Mouse (Mus musculus): ENCODE measurements at regions not wholly inside any gene's neighbourhood (a gene's known extent, or its start where the extent isn't known, plus 50 kb on each side); places are given as distances from the start of the nearest gene placed in this dataset.

DNA sequence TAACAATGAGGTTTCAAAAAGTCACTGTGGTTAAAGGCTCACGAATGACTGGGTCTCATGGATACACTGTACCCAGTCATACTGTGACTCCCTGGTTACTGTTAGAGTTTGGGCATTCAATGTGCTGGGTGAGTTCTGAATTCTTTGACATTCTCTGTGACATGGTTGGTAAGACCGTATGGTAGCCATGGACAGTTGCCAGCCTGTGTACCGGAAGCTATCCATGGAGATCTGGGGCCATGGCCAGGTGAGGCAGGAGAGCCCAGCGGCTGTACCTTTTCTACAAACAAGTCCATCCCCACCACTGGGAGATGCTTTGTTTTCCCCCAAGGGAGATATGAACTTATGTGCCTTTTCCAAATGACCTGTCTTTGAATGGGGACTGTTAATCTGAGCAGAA, 126.4 kb downstream of the Irx2 start:
- no peak for ATAC-seq (ENCODE audit: extremely low read depth, insufficient number of reproducible peaks, low FRiP score, poor library complexity, severe bottlenecking)
- no peaks in the 10 kb centered on the region for H3K27me3 ChIP-seq (ENCODE audit: insufficient read depth, low read length)
- H3K4me3 ChIP-seq (ENCODE audit: low read depth, low read length): no peak overlapping the region
- peaks cover 45% of the 10 kb centered on the region for H3K9me3 ChIP-seq (replicated peaks)
- no peaks in the 10 kb centered on the region for H3K4me1 ChIP-seq (ENCODE audit: insufficient read depth, low read depth, low read length)
- no peaks in the 10 kb centered on the region for H3K36me3 ChIP-seq (replicated peaks)
- no peak for DNase-seq (ENCODE audit: low spot score)
- TF ChIP-seq POLR2AphosphoS5 (IDR thresholded peaks at IDR 0.05; ENCODE audit: insufficient replicate concordance, low read depth, low read length) (no peak), CTCF (IDR thresholded peaks at IDR 0.05; ENCODE audit: low read depth, low read length) (no peak), GATA1 (IDR thresholded peaks at IDR 0.05; ENCODE audit: borderline replicate concordance, low read length) (no peak), TAL1 (conservative IDR thresholded peaks at IDR 0.05; ENCODE audit: low read depth, low read length) (no peak), GATA2 (IDR thresholded peaks at IDR 0.05; ENCODE audit: borderline replicate concordance, low read depth, low read length) (no peak)

- ATAC-seq (ENCODE audit: extremely low read depth, insufficient number of reproducible peaks, low FRiP score, poor library complexity, severe bottlenecking) (no peak), DNase-seq (ENCODE audit: low spot score) (no peak)
- Histone ChIP-seq H3K4me3 (ENCODE audit: low read depth, low read length) (no peak overlapping the region), H3K4me1 (ENCODE audit: insufficient read depth, low read depth, low read length) (no peaks in the 10 kb centered on the region), H3K36me3 (replicated peaks) (no peaks in the 10 kb centered on the region), H3K27me3 (ENCODE audit: insufficient read depth, low read length) (no peaks in the 10 kb centered on the region), H3K9me3 (replicated peaks) (peaks cover 58% of the 10 kb centered on the region)
- TF ChIP-seq GATA2 (IDR thresholded peaks at IDR 0.05; ENCODE audit: borderline replicate concordance, low read depth, low read length) (no peak), TAL1 (conservative IDR thresholded peaks at IDR 0.05; ENCODE audit: low read depth, low read length) (no peak), GATA1 (IDR thresholded peaks at IDR 0.05; ENCODE audit: borderline replicate concordance, low read length) (no peak), POLR2AphosphoS5 (IDR thresholded peaks at IDR 0.05; ENCODE audit: insufficient replicate concordance, low read depth, low read length) (no peak), CTCF (IDR thresholded peaks at IDR 0.05; ENCODE audit: low read depth, low read length) (no peak)
These were observed 133.9 kb downstream of the Irx2 start for GRCm38 (mm10) chr13:72762481-72762880.

- H3K27me3 ChIP-seq (ENCODE audit: insufficient read depth, low read length): no peaks in the 10 kb centered on the region
- no peak overlapping the region for H3K4me3 ChIP-seq (ENCODE audit: low read depth, low read length)
- no peak for ATAC-seq (ENCODE audit: extremely low read depth, insufficient number of reproducible peaks, low FRiP score, poor library complexity, severe bottlenecking)
- H3K9me3 ChIP-seq (replicated peaks): peaks cover 61% of the 10 kb centered on the region
- H3K4me1 ChIP-seq (ENCODE audit: insufficient read depth, low read depth, low read length): no peaks in the 10 kb centered on the region
- TF ChIP-seq GATA1 (IDR thresholded peaks at IDR 0.05; ENCODE audit: borderline replicate concordance, low read length) (no peak), CTCF (IDR thresholded peaks at IDR 0.05; ENCODE audit: low read depth, low read length) (no peak), GATA2 (IDR thresholded peaks at IDR 0.05; ENCODE audit: borderline replicate concordance, low read depth, low read length) (no peak), TAL1 (conservative IDR thresholded peaks at IDR 0.05; ENCODE audit: low read depth, low read length) (no peak), POLR2AphosphoS5 (IDR thresholded peaks at IDR 0.05; ENCODE audit: insufficient replicate concordance, low read depth, low read length) (no peak)
- no peak for DNase-seq (ENCODE audit: low spot score)
- H3K36me3 ChIP-seq (replicated peaks): no peaks in the 10 kb centered on the region
These were observed 134.7 kb downstream of the Irx2 start for GRCm38 (mm10) chr13:72763337-72763736.

DNA sequence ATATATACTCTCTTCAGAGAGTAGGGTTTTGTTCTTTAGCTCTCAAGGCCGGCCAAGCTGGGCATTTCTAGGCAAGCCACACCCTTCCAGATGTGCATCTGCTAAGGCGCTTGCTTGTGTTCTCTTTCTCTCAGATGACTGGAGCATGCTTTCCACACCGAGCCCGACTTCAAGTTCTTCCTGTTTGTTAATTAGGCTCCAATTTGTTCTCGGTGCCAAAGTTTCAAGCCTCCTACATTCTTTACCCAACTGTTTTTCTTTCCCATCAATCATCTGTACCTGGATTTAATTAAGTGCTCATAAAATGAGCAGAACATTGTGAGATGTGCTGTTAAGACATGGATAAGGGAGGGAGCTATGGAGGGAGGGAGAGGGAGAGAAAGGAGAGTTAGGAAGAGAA, 138.7 kb downstream of the Irx2 start:
- no peaks in the 10 kb centered on the region for H3K27me3 ChIP-seq (ENCODE audit: insufficient read depth, low read length)
- no peak overlapping the region for H3K4me3 ChIP-seq (ENCODE audit: low read depth, low read length)
- no peaks in the 10 kb centered on the region for H3K4me1 ChIP-seq (ENCODE audit: insufficient read depth, low read depth, low read length)
- TF ChIP-seq GATA1 (IDR thresholded peaks at IDR 0.05; ENCODE audit: borderline replicate concordance, low read length) (no peak), TAL1 (conservative IDR thresholded peaks at IDR 0.05; ENCODE audit: low read depth, low read length) (no peak), POLR2AphosphoS5 (IDR thresholded peaks at IDR 0.05; ENCODE audit: insufficient replicate concordance, low read depth, low read length) (no peak), GATA2 (IDR thresholded peaks at IDR 0.05; ENCODE audit: borderline replicate concordance, low read depth, low read length) (no peak), CTCF (IDR thresholded peaks at IDR 0.05; ENCODE audit: low read depth, low read length) (no peak)
- H3K9me3 ChIP-seq (replicated peaks): peaks cover 64% of the 10 kb centered on the region
- no peak for DNase-seq (ENCODE audit: low spot score)
- no peak for ATAC-seq (ENCODE audit: extremely low read depth, insufficient number of reproducible peaks, low FRiP score, poor library complexity, severe bottlenecking)
- H3K36me3 ChIP-seq (replicated peaks): no peaks in the 10 kb centered on the region

DNA sequence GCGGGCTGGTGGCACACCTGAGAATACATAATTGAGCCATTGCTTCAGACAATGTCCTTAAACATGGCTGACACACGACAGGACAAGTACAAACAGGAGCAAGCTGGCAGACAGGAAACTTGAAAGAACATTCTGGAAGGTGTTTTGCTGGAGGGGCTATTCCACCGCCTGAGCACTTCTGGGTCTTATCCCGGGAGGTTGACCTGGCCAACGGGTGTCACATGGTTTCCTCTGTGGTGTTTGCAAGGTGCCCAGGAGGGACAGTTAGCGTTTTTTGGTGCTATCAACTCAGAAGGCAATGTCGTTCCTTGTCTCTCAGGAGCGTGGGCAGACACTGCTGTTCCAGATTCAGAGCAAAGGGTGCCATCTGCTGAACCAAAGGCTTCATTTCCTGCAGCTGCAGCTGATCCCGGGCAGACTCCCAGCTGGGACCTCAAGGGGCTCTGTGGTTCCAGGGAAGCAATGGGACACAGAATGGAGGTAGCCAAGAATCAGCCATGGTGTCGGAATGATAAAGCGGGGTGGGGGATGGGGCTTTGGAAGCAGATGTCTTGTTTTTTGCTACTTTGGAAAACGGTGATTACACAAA, 140.5 kb downstream of the Irx2 start:
- Histone ChIP-seq H3K27me3 (ENCODE audit: insufficient read depth, low read length) (no peaks in the 10 kb centered on the region), H3K4me1 (ENCODE audit: insufficient read depth, low read depth, low read length) (no peaks in the 10 kb centered on the region), H3K9me3 (replicated peaks) (peaks cover 50% of the 10 kb centered on the region), H3K36me3 (replicated peaks) (no peaks in the 10 kb centered on the region), H3K4me3 (ENCODE audit: low read depth, low read length) (no peak overlapping the region)
- ATAC-seq (ENCODE audit: extremely low read depth, insufficient number of reproducible peaks, low FRiP score, poor library complexity, severe bottlenecking) (no peak), DNase-seq (ENCODE audit: low spot score) (no peak)
- TF ChIP-seq POLR2AphosphoS5 (IDR thresholded peaks at IDR 0.05; ENCODE audit: insufficient replicate concordance, low read depth, low read length) (no peak), GATA1 (IDR thresholded peaks at IDR 0.05; ENCODE audit: borderline replicate concordance, low read length) (no peak), TAL1 (conservative IDR thresholded peaks at IDR 0.05; ENCODE audit: low read depth, low read length) (no peak), GATA2 (IDR thresholded peaks at IDR 0.05; ENCODE audit: borderline replicate concordance, low read depth, low read length) (no peak), CTCF (IDR thresholded peaks at IDR 0.05; ENCODE audit: low read depth, low read length) (no peak)

DNA sequence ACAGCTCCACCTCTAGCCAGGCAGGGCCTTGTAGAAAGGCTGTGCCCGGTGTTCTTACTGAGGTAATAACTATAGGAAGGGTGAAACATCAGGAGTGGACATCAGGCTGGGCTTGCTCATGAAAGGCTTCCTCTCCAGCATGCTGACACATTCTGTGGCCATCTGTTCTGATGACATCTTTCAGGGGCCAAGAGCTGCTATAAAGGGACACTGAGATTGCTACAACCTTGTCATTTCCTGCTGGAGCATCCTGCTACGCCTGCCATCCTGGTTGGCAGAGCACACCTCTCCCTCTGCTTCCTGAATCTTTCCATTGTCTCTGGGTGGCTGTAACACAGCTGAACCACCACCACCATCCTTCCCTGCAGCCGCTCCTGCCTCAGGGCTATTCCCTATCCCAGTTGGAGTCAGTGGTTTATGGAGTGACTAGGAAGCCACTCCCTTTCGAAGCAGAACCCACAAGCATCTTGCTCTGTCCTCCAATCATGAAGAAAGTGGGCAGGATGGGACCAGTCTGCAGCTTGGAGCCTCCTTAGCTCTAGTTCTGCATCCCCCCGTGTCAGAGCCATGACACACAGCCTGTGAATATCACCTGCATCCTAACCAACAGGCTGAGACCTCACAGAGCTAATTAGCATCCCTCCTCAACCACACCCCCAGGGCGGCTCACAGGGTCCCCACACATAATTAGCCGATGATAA, 154.6 kb downstream of the Irx2 start:
- H3K4me1 ChIP-seq (ENCODE audit: insufficient read depth, low read depth, low read length): no peaks in the 10 kb centered on the region
- H3K36me3 ChIP-seq (replicated peaks): no peaks in the 10 kb centered on the region
- DNase-seq (ENCODE audit: low spot score) (no peak), ATAC-seq (ENCODE audit: extremely low read depth, insufficient number of reproducible peaks, low FRiP score, poor library complexity, severe bottlenecking) (no peak)
- H3K27me3 ChIP-seq (ENCODE audit: insufficient read depth, low read length): no peaks in the 10 kb centered on the region
- TF ChIP-seq POLR2AphosphoS5 (IDR thresholded peaks at IDR 0.05; ENCODE audit: insufficient replicate concordance, low read depth, low read length) (no peak), CTCF (IDR thresholded peaks at IDR 0.05; ENCODE audit: low read depth, low read length) (no peak), GATA1 (IDR thresholded peaks at IDR 0.05; ENCODE audit: borderline replicate concordance, low read length) (no peak), TAL1 (conservative IDR thresholded peaks at IDR 0.05; ENCODE audit: low read depth, low read length) (no peak), GATA2 (IDR thresholded peaks at IDR 0.05; ENCODE audit: borderline replicate concordance, low read depth, low read length) (no peak)
- H3K4me3 ChIP-seq (ENCODE audit: low read depth, low read length): no peak overlapping the region
- H3K9me3 ChIP-seq (replicated peaks): peaks cover 69% of the 10 kb centered on the region

Measured in G1E (cell line).